Mouse (Mus musculus): Measurements from ENCODE around the gene Orc5. TPM values are rescaled to one million over a fixed set of nuclear protein-coding genes. Genes with fewer than 3 reads are reported as not detected.
"Not testable (repeated sequence)": the region's sequence is repeated elsewhere in the genome, so short reads cannot be mapped to it uniquely, and the experiment has no call there.

Orc5 gene
- polyA plus RNA-seq, 1 experiment from 2014 or later = 40.5 TPM

- H3K9ac ChIP-seq = no peak overlapping the region
- H3K4me3 ChIP-seq (ENCODE audit: low read depth, low read length) = no peak overlapping the region
- no peaks in the 10 kb centered on the region for H3K27me3 ChIP-seq (ENCODE audit: insufficient read depth, low read length)
- WGBS = 89% methylated on average over 5 of the region's 5 CpGs
- no peak overlapping the region for H3K4me2 ChIP-seq
- H3K4me1 ChIP-seq (ENCODE audit: insufficient read depth) = no peaks in the 10 kb centered on the region
- H3K9me3 ChIP-seq (ENCODE audit: low read depth, low read length) = no peaks in the 10 kb centered on the region
- DNase-seq (no peak), ATAC-seq (ENCODE audit: insufficient read depth) (no peak)
- peaks cover 7% of the 10 kb centered on the region for H3K36me3 ChIP-seq (ENCODE audit: insufficient read depth)
- TF ChIP-seq CTCF (IDR thresholded peaks at IDR 0.05; ENCODE audit: low read depth) = no peak
- H3K27ac ChIP-seq (ENCODE audit: low read depth) = no peak overlapping the region
These were observed 41.7 kb downstream of the Orc5 start for GRCm38 (mm10) chr5:22508560-22508959.

GRCm38 (mm10) chr5:22499437-22499836, 50.8 kb downstream of the Orc5 start:
- no peaks in the 10 kb centered on the region for H3K27me3 ChIP-seq (ENCODE audit: insufficient read depth, low read length)
- peaks cover 24% of the 10 kb centered on the region for H3K36me3 ChIP-seq (ENCODE audit: insufficient read depth)
- TF ChIP-seq CTCF (IDR thresholded peaks at IDR 0.05; ENCODE audit: low read depth) = no peak
- no peak overlapping the region for H3K27ac ChIP-seq (ENCODE audit: low read depth)
- H3K9ac ChIP-seq = no peak overlapping the region
- H3K9me3 ChIP-seq (ENCODE audit: low read depth, low read length) = no peaks in the 10 kb centered on the region
- DNase-seq = no peak
- no peak overlapping the region for H3K4me3 ChIP-seq (ENCODE audit: low read depth, low read length)
- no peaks in the 10 kb centered on the region for H3K4me1 ChIP-seq (ENCODE audit: insufficient read depth)
- 85% methylated on average over 5 of the region's 5 CpGs for WGBS
- ATAC-seq (ENCODE audit: insufficient read depth) = no peak
- H3K4me2 ChIP-seq = no peak overlapping the region

- no peak overlapping the region for H3K27ac ChIP-seq (ENCODE audit: low read depth)
- no peaks in the 10 kb centered on the region for H3K9me3 ChIP-seq (ENCODE audit: low read depth, low read length)
- no peak for ATAC-seq (ENCODE audit: insufficient read depth)
- no peaks in the 10 kb centered on the region for H3K4me1 ChIP-seq (ENCODE audit: insufficient read depth)
- 0 out of 2 replicates have a peak, but pooled peaks cover 10% of the 10 kb centered on the region for H3K36me3 ChIP-seq (ENCODE audit: insufficient read depth)
- TF ChIP-seq CTCF (IDR thresholded peaks at IDR 0.05; ENCODE audit: low read depth) = no peak
- H3K9ac ChIP-seq = no peak overlapping the region
- H3K4me3 ChIP-seq (ENCODE audit: low read depth, low read length) = no peak overlapping the region
- no peak for DNase-seq
- H3K4me2 ChIP-seq = no peak overlapping the region
- no peaks in the 10 kb centered on the region for H3K27me3 ChIP-seq (ENCODE audit: insufficient read depth, low read length)
These were observed 59.1 kb downstream of the Orc5 start for GRCm38 (mm10) chr5:22491088-22491487.

- Histone ChIP-seq H3K27ac (ENCODE audit: low read depth) (no peak overlapping the region), H3K4me3 (ENCODE audit: low read depth, low read length) (no peak overlapping the region), H3K9me3 (ENCODE audit: low read depth, low read length) (no peaks in the 10 kb centered on the region), H3K36me3 (ENCODE audit: insufficient read depth) (peaks cover 20% of the 10 kb centered on the region; the same call in 1 of the 2 replicates), H3K27me3 (ENCODE audit: insufficient read depth, low read length) (no peaks in the 10 kb centered on the region), H3K4me2 (no peak overlapping the region), H3K9ac (no peak overlapping the region), H3K4me1 (ENCODE audit: insufficient read depth) (no peaks in the 10 kb centered on the region)
- 70% methylated on average over 4 of the region's 4 CpGs for WGBS
- ATAC-seq (ENCODE audit: insufficient read depth) (no peak), DNase-seq (peak; percentile 8)
- peak; percentile 31; the same call in 1 of the 2 replicates for TF ChIP-seq CTCF (IDR thresholded peaks at IDR 0.05; ENCODE audit: low read depth)
These were observed 61.1 kb downstream of the Orc5 start for GRCm38 (mm10) chr5:22489091-22489490.

- Histone ChIP-seq H3K4me2 (no peak overlapping the region), H3K27ac (ENCODE audit: low read depth) (no peak overlapping the region), H3K9ac (no peak overlapping the region), H3K36me3 (ENCODE audit: insufficient read depth) (peaks cover 20% of the 10 kb centered on the region; the same call in 1 of the 2 replicates), H3K4me3 (ENCODE audit: low read depth, low read length) (no peak overlapping the region), H3K9me3 (ENCODE audit: low read depth, low read length) (no peaks in the 10 kb centered on the region), H3K4me1 (ENCODE audit: insufficient read depth) (no peaks in the 10 kb centered on the region), H3K27me3 (ENCODE audit: insufficient read depth, low read length) (no peaks in the 10 kb centered on the region)
- ATAC-seq (ENCODE audit: insufficient read depth) (no peak), DNase-seq (no peak)
- TF ChIP-seq CTCF (IDR thresholded peaks at IDR 0.05; ENCODE audit: low read depth) = no peak
- 53% methylated on average over 6 of the region's 6 CpGs for WGBS
These were observed 63.5 kb downstream of the Orc5 start for GRCm38 (mm10) chr5:22486601-22487206.

- 74% methylated on average over 1 of the region's 1 CpGs for WGBS
- ATAC-seq (ENCODE audit: insufficient read depth) = no peak
These were observed 64.5 kb downstream of the Orc5 start for GRCm38 (mm10) chr5:22485764-22486163.

GRCm38 (mm10) chr5:22482567-22482966, 67.7 kb downstream of the Orc5 start:
- Histone ChIP-seq H3K9me3 (ENCODE audit: low read depth, low read length) (no peaks in the 10 kb centered on the region), H3K4me2 (no peak overlapping the region), H3K27ac (ENCODE audit: low read depth) (no peak overlapping the region), H3K4me1 (ENCODE audit: insufficient read depth) (no peaks in the 10 kb centered on the region), H3K9ac (no peak overlapping the region), H3K36me3 (ENCODE audit: insufficient read depth) (peaks cover 14% of the 10 kb centered on the region; the same call in 1 of the 2 replicates), H3K27me3 (ENCODE audit: insufficient read depth, low read length) (no peaks in the 10 kb centered on the region), H3K4me3 (ENCODE audit: low read depth, low read length) (no peak overlapping the region)
- no peak for ATAC-seq (ENCODE audit: insufficient read depth)
- no peak for DNase-seq
- 85% methylated on average over 5 of the region's 5 CpGs for WGBS
- no peak for TF ChIP-seq CTCF (IDR thresholded peaks at IDR 0.05; ENCODE audit: low read depth)

More at GRCm38 (mm10) chr5:22485764-22486163, 64.5 kb downstream of the Orc5 start:
- Histone ChIP-seq H3K27ac (ENCODE audit: low read depth) (no peak overlapping the region), H3K4me2 (no peak overlapping the region), H3K27me3 (ENCODE audit: insufficient read depth, low read length) (no peaks in the 10 kb centered on the region), H3K4me3 (ENCODE audit: low read depth, low read length) (no peak overlapping the region), H3K9ac (no peak overlapping the region), H3K4me1 (ENCODE audit: insufficient read depth) (no peaks in the 10 kb centered on the region), H3K9me3 (ENCODE audit: low read depth, low read length) (no peaks in the 10 kb centered on the region), H3K36me3 (ENCODE audit: insufficient read depth) (peaks cover 14% of the 10 kb centered on the region; the same call in 1 of the 2 replicates)
- DNase-seq = no peak
- no peak for TF ChIP-seq CTCF (IDR thresholded peaks at IDR 0.05; ENCODE audit: low read depth)

- H3K9me3 ChIP-seq (ENCODE audit: low read depth, low read length); H3K27me3 ChIP-seq (ENCODE audit: insufficient read depth, low read length); H3K36me3 ChIP-seq (ENCODE audit: insufficient read depth); H3K27ac ChIP-seq (ENCODE audit: low read depth); ATAC-seq (ENCODE audit: insufficient read depth); H3K4me1 ChIP-seq (ENCODE audit: insufficient read depth); DNase-seq; H3K9ac ChIP-seq; H3K4me2 ChIP-seq; H3K4me3 ChIP-seq (ENCODE audit: low read depth, low read length): not testable (repeated sequence)
- 96% methylated on average over 6 of the region's 11 CpGs for WGBS
These were observed 77.8 kb downstream of the Orc5 start for GRCm38 (mm10) chr5:22472445-22472844.
